Comparison of ENCODE assay signal across 1 mouse cellular context in the genomic region with DNA sequence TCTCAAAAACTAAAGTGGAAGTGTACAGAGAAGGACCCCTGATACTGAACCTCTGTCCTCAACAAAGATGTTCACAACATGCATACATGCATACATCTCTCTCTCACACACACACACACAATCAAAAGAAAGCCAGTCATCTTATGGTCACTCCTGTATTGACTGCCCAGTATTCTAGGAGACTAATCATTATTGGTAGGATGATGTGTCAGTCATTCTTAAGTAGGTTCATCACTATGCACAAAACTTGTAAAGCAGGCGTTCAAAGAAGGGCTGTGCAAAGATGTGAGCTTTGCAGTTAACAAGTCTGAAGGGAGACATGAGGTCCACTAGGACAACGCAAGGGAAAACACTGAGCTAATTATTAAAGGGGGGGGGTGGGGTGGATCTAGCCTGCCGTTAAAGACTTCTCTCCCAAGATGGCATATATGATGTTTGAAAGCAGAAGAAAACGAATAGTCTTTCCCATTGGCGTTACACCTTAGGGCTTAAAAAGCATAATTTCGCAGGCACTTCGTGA.
A peak's percentile ranks its signal among the peaks of the same experiment; 100 is the strongest.
TF ChIP-seq lines count a peak whose summit lies in the region.

No protein-coding gene starts in this region.

TF ChIP-seq in CH12.LX, 34 proteins besides CTCF, POLR2A, EP300 and RAD21 (continued from another document):
- TF ChIP-seq CHD1 (IDR thresholded peaks at IDR 0.05; ENCODE audit: low read depth, low read length), result 0 out of 2 replicates have a peak, but pooled peaks have one; percentile 27
